Mouse (Mus musculus): Measurements from ENCODE around the gene Jak3. TPM values are rescaled to one million over a fixed set of nuclear protein-coding genes. Genes with fewer than 3 reads are reported as not detected.

Gene Jak3
- polyA plus RNA-seq, 1 experiment: 68.0 TPM

DNA sequence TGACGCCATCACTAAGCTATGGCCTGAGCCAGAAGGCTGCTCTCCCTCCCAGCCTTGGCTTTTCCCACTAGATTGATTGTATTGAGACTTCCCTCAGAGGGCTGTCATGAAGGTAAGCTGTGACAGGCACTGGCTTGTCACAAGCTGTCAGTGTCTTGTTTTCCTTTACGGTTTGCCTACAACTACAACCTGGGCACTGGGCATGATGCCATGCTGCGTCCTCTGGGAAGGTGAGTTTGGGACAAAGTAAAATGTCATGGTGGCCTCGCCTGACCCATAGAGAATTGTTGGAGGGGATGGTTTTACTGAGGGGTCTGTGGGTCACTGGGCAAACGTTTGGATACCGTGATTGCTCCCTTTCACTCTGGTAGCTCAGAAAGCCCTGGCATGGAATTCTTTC, 37.8 kb upstream of the Jak3 start:
- Histone ChIP-seq H3K4me1 (replicated peaks; ENCODE audit: control insufficient read depth, insufficient read depth, low read length) (peaks cover 14% of the 10 kb centered on the region), H3K4me3 (ENCODE audit: control insufficient read depth, insufficient read depth, low read length) (no peak overlapping the region)

DNA sequence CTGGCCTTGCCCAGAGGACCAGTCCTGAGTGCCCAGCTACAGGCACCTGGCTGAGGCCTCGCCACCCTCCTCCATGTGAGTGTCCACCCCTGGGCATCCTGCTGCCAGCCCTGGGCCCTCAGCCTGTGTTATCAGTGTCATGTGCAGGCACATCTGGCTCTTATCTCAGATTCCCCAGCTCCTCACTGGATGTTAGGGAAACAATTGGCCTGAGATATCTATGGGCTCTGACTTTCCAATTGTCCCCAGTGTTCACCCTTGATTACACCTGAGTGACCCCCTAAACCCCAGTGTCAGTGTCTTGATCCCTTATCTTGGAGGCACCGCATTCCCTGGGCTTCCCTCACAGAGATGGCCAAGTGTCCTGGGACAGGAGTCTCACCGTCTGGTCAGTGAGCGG, 36.8 kb upstream of the Jak3 start:
- Histone ChIP-seq H3K27me3 (ENCODE audit: control insufficient read depth, insufficient read depth, low read length) (no peaks in the 10 kb centered on the region), H3K4me1 (replicated peaks; ENCODE audit: control insufficient read depth, insufficient read depth, low read length) (peaks cover 5% of the 10 kb centered on the region), H3K27ac (ENCODE audit: control insufficient read depth, insufficient read depth, low read length) (no peak overlapping the region), H3K4me3 (ENCODE audit: control insufficient read depth, insufficient read depth, low read length) (no peak overlapping the region), H3K36me3 (ENCODE audit: control insufficient read depth, insufficient read depth, low read length) (no peaks in the 10 kb centered on the region)
- WGBS: 97% methylated on average over 4 of the region's 4 CpGs
- no peak for DNase-seq
- no peak for TF ChIP-seq POLR2A (IDR thresholded peaks at IDR 0.05; ENCODE audit: control insufficient read depth, extremely low read depth, insufficient read depth, low read length, poor library complexity)
- no peak for TF ChIP-seq CTCF (IDR thresholded peaks at IDR 0.05; ENCODE audit: borderline replicate concordance, control insufficient read depth, extremely low read depth, insufficient read depth, low read length, poor library complexity)

More for the DNA sequence above, 37.8 kb upstream of the Jak3 start:
- H3K27ac ChIP-seq (ENCODE audit: control insufficient read depth, insufficient read depth, low read length): no peak overlapping the region
- DNase-seq: no peak
- no peaks in the 10 kb centered on the region for H3K36me3 ChIP-seq (ENCODE audit: control insufficient read depth, insufficient read depth, low read length)
- WGBS: 92% methylated on average over 6 of the region's 6 CpGs
- no peaks in the 10 kb centered on the region for H3K27me3 ChIP-seq (ENCODE audit: control insufficient read depth, insufficient read depth, low read length)
- TF ChIP-seq POLR2A (IDR thresholded peaks at IDR 0.05; ENCODE audit: control insufficient read depth, extremely low read depth, insufficient read depth, low read length, poor library complexity) (no peak), CTCF (IDR thresholded peaks at IDR 0.05; ENCODE audit: borderline replicate concordance, control insufficient read depth, extremely low read depth, insufficient read depth, low read length, poor library complexity) (no peak)

DNA sequence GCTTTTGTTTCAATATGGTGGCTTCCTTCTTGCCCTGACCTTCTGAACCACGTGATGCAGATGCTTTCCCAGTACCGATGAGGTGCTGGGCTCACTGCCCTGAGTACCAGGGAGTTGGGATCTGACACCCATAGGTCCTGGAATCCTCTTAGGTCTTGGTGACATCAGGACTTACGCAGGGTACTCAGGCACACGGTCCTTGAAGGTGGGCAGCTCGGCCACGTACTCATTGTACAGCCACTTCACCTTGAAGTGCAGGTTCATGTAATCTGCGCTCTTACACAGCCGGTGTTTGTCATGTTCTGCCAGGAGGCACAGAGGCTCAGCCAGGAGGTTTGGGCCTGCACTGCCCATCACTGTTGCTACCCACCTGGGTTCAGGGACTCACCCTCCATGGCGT, 30.6 kb upstream of the Jak3 start:
- H3K4me1 ChIP-seq (replicated peaks; ENCODE audit: control insufficient read depth, insufficient read depth, low read length): no peaks in the 10 kb centered on the region
- H3K36me3 ChIP-seq (ENCODE audit: control insufficient read depth, insufficient read depth, low read length): no peaks in the 10 kb centered on the region
- H3K4me3 ChIP-seq (ENCODE audit: control insufficient read depth, insufficient read depth, low read length): no peak overlapping the region
- no peak for DNase-seq
- no peak overlapping the region for H3K27ac ChIP-seq (ENCODE audit: control insufficient read depth, insufficient read depth, low read length)
- H3K27me3 ChIP-seq (ENCODE audit: control insufficient read depth, insufficient read depth, low read length): no peaks in the 10 kb centered on the region
- TF ChIP-seq CTCF (IDR thresholded peaks at IDR 0.05; ENCODE audit: borderline replicate concordance, control insufficient read depth, extremely low read depth, insufficient read depth, low read length, poor library complexity) (no peak), POLR2A (IDR thresholded peaks at IDR 0.05; ENCODE audit: control insufficient read depth, extremely low read depth, insufficient read depth, low read length, poor library complexity) (no peak)
- 90% methylated on average over 9 of the region's 9 CpGs for WGBS

DNA sequence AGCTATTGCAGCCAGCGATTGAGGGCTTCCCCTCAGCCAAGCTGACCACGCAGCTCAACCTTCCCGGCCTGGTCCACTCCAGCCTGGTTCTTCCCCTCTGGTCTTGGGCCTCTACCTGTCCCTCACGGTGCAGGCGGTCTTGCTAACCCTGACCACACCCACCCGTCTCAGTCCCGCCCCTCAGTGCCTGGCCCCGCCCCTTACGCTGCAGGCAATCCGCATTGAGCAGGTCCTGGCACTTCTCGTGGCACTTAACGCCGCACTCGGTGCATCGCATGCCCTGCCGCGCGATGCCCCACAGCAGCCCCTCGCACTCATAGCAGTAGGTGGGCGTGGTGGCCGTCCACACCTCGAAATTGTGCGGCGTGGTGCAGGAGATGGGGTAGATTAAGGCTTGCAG, 21.5 kb upstream of the Jak3 start:
- Histone ChIP-seq H3K4me3 (ENCODE audit: control insufficient read depth, insufficient read depth, low read length) (no peak overlapping the region), H3K4me1 (replicated peaks; ENCODE audit: control insufficient read depth, insufficient read depth, low read length) (peaks cover 12% of the 10 kb centered on the region), H3K36me3 (ENCODE audit: control insufficient read depth, insufficient read depth, low read length) (no peaks in the 10 kb centered on the region), H3K27ac (ENCODE audit: control insufficient read depth, insufficient read depth, low read length) (no peak overlapping the region), H3K27me3 (ENCODE audit: control insufficient read depth, insufficient read depth, low read length) (no peaks in the 10 kb centered on the region)
- DNase-seq: no peak
- no peak for TF ChIP-seq CTCF (IDR thresholded peaks at IDR 0.05; ENCODE audit: borderline replicate concordance, control insufficient read depth, extremely low read depth, insufficient read depth, low read length, poor library complexity)
- no peak for TF ChIP-seq POLR2A (IDR thresholded peaks at IDR 0.05; ENCODE audit: control insufficient read depth, extremely low read depth, insufficient read depth, low read length, poor library complexity)
- 8% methylated on average over 24 of the region's 24 CpGs for WGBS

DNA sequence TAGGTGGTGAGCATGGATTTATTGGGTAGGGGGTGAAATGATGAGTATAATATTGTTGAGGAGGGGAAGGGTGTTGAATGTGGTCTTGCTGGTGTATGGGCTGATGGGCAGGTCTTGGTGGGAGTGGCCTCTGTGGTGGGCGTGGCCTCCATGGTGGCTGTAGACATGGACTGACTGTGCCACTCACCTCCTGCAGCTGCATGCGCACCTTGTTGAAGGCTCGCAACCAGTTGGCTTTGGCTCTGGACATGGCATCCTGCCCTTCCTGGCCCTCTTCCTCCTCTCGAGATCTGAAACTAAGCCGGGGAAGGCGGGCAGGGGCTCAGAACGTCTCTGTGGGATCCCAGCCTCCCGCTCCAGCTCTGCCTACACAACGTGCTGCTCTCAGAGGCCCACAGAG, 18.3 kb upstream of the Jak3 start:
- Histone ChIP-seq H3K36me3 (ENCODE audit: control insufficient read depth, insufficient read depth, low read length) (no peaks in the 10 kb centered on the region), H3K4me3 (ENCODE audit: control insufficient read depth, insufficient read depth, low read length) (no peak overlapping the region), H3K4me1 (replicated peaks; ENCODE audit: control insufficient read depth, insufficient read depth, low read length) (peaks cover 12% of the 10 kb centered on the region), H3K27me3 (ENCODE audit: control insufficient read depth, insufficient read depth, low read length) (no peaks in the 10 kb centered on the region), H3K27ac (ENCODE audit: control insufficient read depth, insufficient read depth, low read length) (no peak overlapping the region)
- TF ChIP-seq CTCF (IDR thresholded peaks at IDR 0.05; ENCODE audit: borderline replicate concordance, control insufficient read depth, extremely low read depth, insufficient read depth, low read length, poor library complexity) (no peak), POLR2A (IDR thresholded peaks at IDR 0.05; ENCODE audit: control insufficient read depth, extremely low read depth, insufficient read depth, low read length, poor library complexity) (no peak)
- no peak for DNase-seq
- WGBS: 31% methylated on average over 9 of the region's 9 CpGs

DNA sequence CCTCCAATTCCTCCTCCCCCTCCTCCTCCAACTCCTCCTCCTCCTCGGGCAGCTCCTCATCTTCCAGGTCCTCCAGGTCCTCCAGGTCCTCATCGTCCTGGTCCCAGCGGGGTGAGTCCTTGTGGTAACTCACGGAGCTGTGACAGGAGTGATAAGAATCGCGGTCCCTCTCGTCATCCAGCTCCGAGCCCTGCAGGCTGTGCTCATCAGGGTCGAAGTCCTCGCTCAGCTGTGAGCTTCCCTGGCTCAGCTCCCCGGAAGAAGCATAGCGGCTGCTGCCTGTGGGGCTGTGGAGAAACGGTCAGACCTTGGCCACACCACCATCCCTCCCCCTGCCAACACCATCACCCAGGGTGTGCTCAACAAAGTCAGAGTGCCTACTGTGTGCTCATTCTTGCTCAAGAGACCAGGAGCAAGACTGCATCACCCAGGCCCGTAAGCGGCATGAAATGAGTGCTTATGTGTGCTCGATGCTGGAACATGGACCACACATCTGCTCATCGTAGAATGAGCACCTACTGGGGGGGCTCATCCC, 17.5 kb upstream of the Jak3 start:
- TF ChIP-seq CTCF (IDR thresholded peaks at IDR 0.05; ENCODE audit: borderline replicate concordance, control insufficient read depth, extremely low read depth, insufficient read depth, low read length, poor library complexity) (no peak), POLR2A (IDR thresholded peaks at IDR 0.05; ENCODE audit: control insufficient read depth, extremely low read depth, insufficient read depth, low read length, poor library complexity) (no peak)
- WGBS: 34% methylated on average over 17 of the region's 17 CpGs
- DNase-seq: no peak
- H3K36me3 ChIP-seq (ENCODE audit: control insufficient read depth, insufficient read depth, low read length): no peaks in the 10 kb centered on the region
- H3K27ac ChIP-seq (ENCODE audit: control insufficient read depth, insufficient read depth, low read length): no peak overlapping the region
- no peak overlapping the region for H3K4me3 ChIP-seq (ENCODE audit: control insufficient read depth, insufficient read depth, low read length)
- peaks cover 12% of the 10 kb centered on the region for H3K4me1 ChIP-seq (replicated peaks; ENCODE audit: control insufficient read depth, insufficient read depth, low read length)
- no peaks in the 10 kb centered on the region for H3K27me3 ChIP-seq (ENCODE audit: control insufficient read depth, insufficient read depth, low read length)

DNA sequence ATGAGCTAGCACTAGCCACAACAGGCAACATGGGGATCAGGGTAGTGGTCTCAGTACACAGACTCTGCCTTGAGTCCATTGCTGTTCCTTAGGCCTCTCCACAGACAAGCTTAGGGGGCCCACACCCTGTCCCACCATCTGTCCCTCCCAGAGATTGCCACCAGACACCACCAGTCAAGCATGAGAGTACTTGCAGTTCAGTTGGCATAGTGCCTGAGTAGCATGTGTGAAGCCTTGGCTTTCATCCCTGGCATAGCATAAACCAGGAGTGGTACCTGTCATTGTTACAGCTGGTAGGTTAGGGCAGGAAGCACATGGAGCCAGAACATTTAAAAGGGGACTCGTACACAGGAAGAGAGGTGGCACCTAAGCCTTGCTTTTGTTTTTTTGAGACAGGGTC, 16.3 kb upstream of the Jak3 start:
- WGBS: 57% methylated on average over 1 of the region's 1 CpGs
- Histone ChIP-seq H3K4me3 (ENCODE audit: control insufficient read depth, insufficient read depth, low read length) (no peak overlapping the region), H3K4me1 (replicated peaks; ENCODE audit: control insufficient read depth, insufficient read depth, low read length) (peaks cover 10% of the 10 kb centered on the region), H3K27ac (ENCODE audit: control insufficient read depth, insufficient read depth, low read length) (no peak overlapping the region), H3K36me3 (ENCODE audit: control insufficient read depth, insufficient read depth, low read length) (no peaks in the 10 kb centered on the region), H3K27me3 (ENCODE audit: control insufficient read depth, insufficient read depth, low read length) (no peaks in the 10 kb centered on the region)
- no peak for TF ChIP-seq CTCF (IDR thresholded peaks at IDR 0.05; ENCODE audit: borderline replicate concordance, control insufficient read depth, extremely low read depth, insufficient read depth, low read length, poor library complexity)
- no peak for TF ChIP-seq POLR2A (IDR thresholded peaks at IDR 0.05; ENCODE audit: control insufficient read depth, extremely low read depth, insufficient read depth, low read length, poor library complexity)
- DNase-seq: no peak
